Mouse (Mus musculus): Measurements from ENCODE around the gene Adcy2. TPM values are rescaled to one million over a fixed set of nuclear protein-coding genes. Genes with fewer than 3 reads are reported as not detected.

Adcy2 gene
- total RNA-seq, 2 experiments from 2014 or later: 120 to 122 TPM

GRCm38 (mm10) chr13:68830030-68830759 lies 169.1 kb downstream of the Adcy2 start:
- peak; percentile 20 to 72 for DNase-seq (ENCODE audit: low spot score in 2 of 2)

GRCm38 (mm10) chr13:68828441-68828840 lies 170.9 kb downstream of the Adcy2 start:
- DNase-seq (ENCODE audit: low spot score in 2 of 2): no peak

- no peak for DNase-seq (ENCODE audit: low spot score in 2 of 2)
These were observed 172.9 kb downstream of the Adcy2 start for GRCm38 (mm10) chr13:68826461-68826860.

- DNase-seq (ENCODE audit: low spot score in 2 of 2): no peak
These were observed 178.3 kb downstream of the Adcy2 start for GRCm38 (mm10) chr13:68820858-68821579.

- DNase-seq (ENCODE audit: low spot score in 2 of 2): peak; percentile 82 to 94
These were observed 183.4 kb downstream of the Adcy2 start for GRCm38 (mm10) chr13:68815704-68816477.

- DNase-seq (ENCODE audit: low spot score in 2 of 2): no peak
These were observed 188.2 kb downstream of the Adcy2 start for GRCm38 (mm10) chr13:68811185-68811584.

- DNase-seq (ENCODE audit: low spot score in 2 of 2): no peak
These were observed 199.6 kb downstream of the Adcy2 start for GRCm38 (mm10) chr13:68799777-68800176.

GRCm38 (mm10) chr13:68793286-68793685 lies 206.1 kb downstream of the Adcy2 start:
- DNase-seq (ENCODE audit: low spot score in 2 of 2): no peak

- DNase-seq (ENCODE audit: low spot score in 2 of 2): peak; percentile 22 to 69
These were observed 211.9 kb downstream of the Adcy2 start for GRCm38 (mm10) chr13:68787286-68788061.

GRCm38 (mm10) chr13:68783096-68783495 lies 216.2 kb downstream of the Adcy2 start:
- no peak for DNase-seq (ENCODE audit: low spot score in 2 of 2)

- DNase-seq (ENCODE audit: low spot score in 2 of 2): no peak
These were observed 221.2 kb downstream of the Adcy2 start for GRCm38 (mm10) chr13:68778011-68778672.

GRCm38 (mm10) chr13:68773599-68774211 lies 225.6 kb downstream of the Adcy2 start:
- DNase-seq (ENCODE audit: low spot score in 2 of 2): no peak

- DNase-seq (ENCODE audit: low spot score in 2 of 2): no peak
These were observed 230.8 kb downstream of the Adcy2 start for GRCm38 (mm10) chr13:68768588-68768987.

GRCm38 (mm10) chr13:68765896-68766578 lies 233.3 kb downstream of the Adcy2 start:
- no peak for DNase-seq (ENCODE audit: low spot score in 2 of 2)

- DNase-seq (ENCODE audit: low spot score in 2 of 2): no peak
These were observed 234.7 kb downstream of the Adcy2 start for GRCm38 (mm10) chr13:68764614-68765013.

- DNase-seq (ENCODE audit: low spot score in 2 of 2): peak; percentile 46 to 82
These were observed 249.5 kb downstream of the Adcy2 start for GRCm38 (mm10) chr13:68749801-68750200.

GRCm38 (mm10) chr13:68749370-68749769 lies 250.0 kb downstream of the Adcy2 start:
- DNase-seq (ENCODE audit: low spot score in 2 of 2): peak in 1 of 2 experiments; percentile 11

GRCm38 (mm10) chr13:68745426-68745825 lies 253.9 kb downstream of the Adcy2 start:
- DNase-seq (ENCODE audit: low spot score in 2 of 2): no peak

- DNase-seq (ENCODE audit: low spot score in 2 of 2): no peak
These were observed 286.7 kb downstream of the Adcy2 start for GRCm38 (mm10) chr13:68712661-68713060.
